Mouse (Mus musculus) ES-E14 (cell line): ENCODE data around the gene Tbc1d22b. TPM values are rescaled to one million over a fixed set of nuclear protein-coding genes. Genes with fewer than 3 reads are reported as not detected.

ENCODE experiments used
- DNase-seq: peaks from one replicate; pipeline ENCODE4 v3.0.0-alpha.2; 2013; ENCODE audit warnings: low read depth, low spot score
- H3K27ac ChIP-seq: 2 replicates; pipeline ENCODE4 v1.5.1; 2012; ENCODE audit warnings: low read depth, mild to moderate bottlenecking, low read length, moderate library complexity, mixed read lengths; ENCODE audit not compliant: poor library complexity, insufficient read depth, severe bottlenecking
- H3K36me3 ChIP-seq: 2 replicates; pipeline ENCODE4 v1.6.1; 2012; ENCODE audit warnings: mild to moderate bottlenecking, low read length, moderate library complexity, mixed read lengths; ENCODE audit not compliant: control insufficient read depth, poor library complexity, insufficient read depth, severe bottlenecking
- H3K4me1 ChIP-seq, 2 experiments: fragments of 150-350 bp in 1 of 2; sonication (generic) in 1 of 2; 2 replicates each; pipeline ENCODE4 v1.6.1; 2012; ENCODE audit warnings: low read length in 2 of 2, mild to moderate bottlenecking in 1 of 2, mixed read lengths in 1 of 2; ENCODE audit not compliant: control insufficient read depth in 2 of 2, insufficient read depth in 2 of 2, poor library complexity in 1 of 2
- H3K4me3 ChIP-seq, 2 experiments: fragments of 150-350 bp in 1 of 2; sonication (generic) in 1 of 2; 2 replicates each; pipeline ENCODE4 v1.5.1; 2012; ENCODE audit warnings: low read length in 2 of 2, low read depth in 1 of 2, mild to moderate bottlenecking in 1 of 2, mixed read lengths in 1 of 2; ENCODE audit not compliant: insufficient read depth in 1 of 2, poor library complexity in 1 of 2, severe bottlenecking in 1 of 2
- H3K9ac ChIP-seq: 2 replicates; pipeline ENCODE4 v1.6.1; 2012; ENCODE audit warnings: low read depth, mild to moderate bottlenecking, low read length, mixed read lengths; ENCODE audit not compliant: poor library complexity, insufficient read depth, severe bottlenecking
- H3K9me3 ChIP-seq: fragments of 150-350 bp; sonication (generic); 2 replicates; pipeline ENCODE4 v1.6.1; 2012; ENCODE audit warnings: low read depth, mild to moderate bottlenecking, low read length; ENCODE audit not compliant: control insufficient read depth, insufficient read depth
- CHD2 ChIP-seq: IDR thresholded peaks from 2 replicates; pipeline ENCODE4 v1.6.1; 2014; ENCODE audit warnings: mild to moderate bottlenecking, low read depth, low read length, inconsistent platforms
- HCFC1 ChIP-seq: IDR thresholded peaks from 2 replicates; pipeline ENCODE4 v1.6.1; 2012; ENCODE audit warnings: low read length, inconsistent platforms, borderline replicate concordance; ENCODE audit not compliant: insufficient read depth
- MAFK ChIP-seq: IDR thresholded peaks from 2 replicates; pipeline ENCODE4 v1.6.1; 2014; ENCODE audit warnings: mild to moderate bottlenecking, low read depth, low read length, inconsistent platforms; ENCODE audit not compliant: insufficient read depth
- ZC3H11A ChIP-seq: IDR thresholded peaks from 2 replicates; pipeline ENCODE4 v1.6.1; 2012; ENCODE audit warnings: low read depth, mild to moderate bottlenecking, inconsistent platforms, low read length, borderline replicate concordance
- ZNF384 ChIP-seq: IDR thresholded peaks from 2 replicates; pipeline ENCODE4 v1.6.1; 2012; ENCODE audit warnings: low read depth, low read length, inconsistent platforms
- in situ Hi-C, 2 experiments: fragments of 600-800 bp; cut with MboI; formaldehyde crosslinking; loops; one replicate each; pipeline ENCODE4 v1.15.1; 2025; ENCODE audit warnings: low sequenced_read_pairs in 2 of 2, inconsistent platforms in 1 of 2; ENCODE audit not compliant: unreplicated experiment in 2 of 2
- total RNA-seq: library from RNA; depleted of rRNA; stranded (reverse); fragments of 300-350 nt; gene quantifications from 2 replicates; pipeline ENCODE4 v1.2.3, GENCODE M21; 2012

Tbc1d22b gene
- total RNA-seq, 1 experiment: 8.3 TPM

DNA sequence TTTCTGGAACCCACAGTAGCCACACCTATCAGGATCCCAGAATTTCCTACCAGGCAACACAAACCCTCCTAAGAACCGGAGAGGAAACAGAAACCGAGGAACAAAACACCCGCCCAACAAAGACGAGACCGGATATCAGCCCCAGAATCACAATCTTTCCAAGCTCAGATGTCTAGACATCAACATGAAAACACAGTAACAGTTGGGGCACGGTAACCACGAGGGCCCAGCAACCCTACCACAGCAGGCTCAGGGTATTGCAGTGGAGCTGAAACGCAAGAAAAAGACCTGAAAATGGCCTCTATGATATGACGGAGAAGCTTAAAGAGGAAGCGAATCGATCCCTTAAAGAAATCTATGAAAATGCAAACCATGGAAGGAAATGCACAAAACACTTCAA is 15.7 kb upstream of the Tbc1d22b start:
- Histone ChIP-seq H3K9ac (no peak overlapping the region), H3K4me1 (peaks cover 2 to 13% of the 10 kb centered on the region in 2 experiments; a peak in 2 of 4 replicates), H3K36me3 (no peaks in the 10 kb centered on the region), H3K4me3 (no peak overlapping the region), H3K9me3 (no peaks in the 10 kb centered on the region), H3K27ac (no peak overlapping the region)
- no peak for TF ChIP-seq MAFK
- TF ChIP-seq CHD2: no peak
- TF ChIP-seq HCFC1: no peak
- TF ChIP-seq ZC3H11A: no peak
- TF ChIP-seq ZNF384: no peak
- in situ Hi-C loops: no loop called here
- DNase-seq: no peak

DNA sequence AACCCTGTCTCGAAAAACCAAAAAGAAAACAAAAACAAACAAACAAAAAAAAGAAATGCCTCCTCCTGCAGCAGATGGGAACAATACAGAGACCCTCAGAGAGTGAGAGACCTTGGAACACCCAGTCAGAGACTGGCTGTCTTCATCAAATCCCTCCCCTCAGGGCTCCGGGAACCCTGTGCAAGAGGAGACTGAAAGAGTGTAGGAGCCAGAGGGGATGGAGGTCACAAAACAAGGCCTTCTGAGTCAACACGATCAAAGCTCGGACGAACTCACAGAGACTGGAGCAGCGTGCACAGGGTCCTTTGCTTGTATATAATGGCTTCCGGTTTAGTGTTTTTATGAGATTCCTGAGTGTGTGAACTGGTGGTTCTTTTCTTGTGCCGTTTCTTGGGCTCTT is 9.2 kb upstream of the Tbc1d22b start:
- in situ Hi-C loops: no loop called here

DNA sequence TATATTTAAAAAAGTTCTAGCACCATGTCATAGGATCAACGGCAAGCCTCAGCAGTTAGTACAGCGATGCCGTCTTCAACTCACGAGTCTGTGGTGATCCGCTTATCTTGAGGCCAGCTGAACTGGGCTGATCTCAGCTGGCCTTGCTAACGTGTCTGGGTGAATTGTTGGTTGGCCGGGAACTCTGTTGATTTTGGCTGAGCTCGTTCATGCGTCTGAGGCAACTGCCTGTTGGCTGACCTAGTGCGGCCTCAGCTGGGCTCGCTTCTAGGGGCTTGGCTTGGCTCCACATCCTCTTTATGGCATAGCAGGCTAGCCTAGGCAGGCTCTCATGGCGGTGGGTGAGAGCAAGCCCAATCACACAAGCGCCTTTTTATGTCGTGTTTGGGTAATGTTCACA is 8.2 kb upstream of the Tbc1d22b start:
- no peak overlapping the region for H3K27ac ChIP-seq
- H3K4me1 ChIP-seq: peaks cover 0 to 4% of the 10 kb centered on the region in 2 experiments; a peak in 1 of 4 replicates
- no peaks in the 10 kb centered on the region for H3K9me3 ChIP-seq
- no peak overlapping the region for H3K9ac ChIP-seq
- H3K36me3 ChIP-seq: no peaks in the 10 kb centered on the region
- in situ Hi-C loops: no loop called here
- no peak for DNase-seq
- no peak overlapping the region for H3K4me3 ChIP-seq
- no peak for TF ChIP-seq MAFK
- TF ChIP-seq ZC3H11A: no peak
- no peak for TF ChIP-seq HCFC1
- TF ChIP-seq CHD2: no peak
- no peak for TF ChIP-seq ZNF384

More for the DNA sequence above, 9.2 kb upstream of the Tbc1d22b start:
- TF ChIP-seq CHD2: no peak
- no peak for TF ChIP-seq MAFK
- no peak for TF ChIP-seq HCFC1
- TF ChIP-seq ZNF384: no peak
- TF ChIP-seq ZC3H11A: no peak
- Histone ChIP-seq H3K9ac (no peak overlapping the region), H3K36me3 (no peaks in the 10 kb centered on the region), H3K4me1 (peaks cover 0 to 4% of the 10 kb centered on the region in 2 experiments; a peak in 1 of 4 replicates), H3K4me3 (no peak overlapping the region), H3K27ac (no peak overlapping the region), H3K9me3 (no peaks in the 10 kb centered on the region)
- DNase-seq: no peak

DNA sequence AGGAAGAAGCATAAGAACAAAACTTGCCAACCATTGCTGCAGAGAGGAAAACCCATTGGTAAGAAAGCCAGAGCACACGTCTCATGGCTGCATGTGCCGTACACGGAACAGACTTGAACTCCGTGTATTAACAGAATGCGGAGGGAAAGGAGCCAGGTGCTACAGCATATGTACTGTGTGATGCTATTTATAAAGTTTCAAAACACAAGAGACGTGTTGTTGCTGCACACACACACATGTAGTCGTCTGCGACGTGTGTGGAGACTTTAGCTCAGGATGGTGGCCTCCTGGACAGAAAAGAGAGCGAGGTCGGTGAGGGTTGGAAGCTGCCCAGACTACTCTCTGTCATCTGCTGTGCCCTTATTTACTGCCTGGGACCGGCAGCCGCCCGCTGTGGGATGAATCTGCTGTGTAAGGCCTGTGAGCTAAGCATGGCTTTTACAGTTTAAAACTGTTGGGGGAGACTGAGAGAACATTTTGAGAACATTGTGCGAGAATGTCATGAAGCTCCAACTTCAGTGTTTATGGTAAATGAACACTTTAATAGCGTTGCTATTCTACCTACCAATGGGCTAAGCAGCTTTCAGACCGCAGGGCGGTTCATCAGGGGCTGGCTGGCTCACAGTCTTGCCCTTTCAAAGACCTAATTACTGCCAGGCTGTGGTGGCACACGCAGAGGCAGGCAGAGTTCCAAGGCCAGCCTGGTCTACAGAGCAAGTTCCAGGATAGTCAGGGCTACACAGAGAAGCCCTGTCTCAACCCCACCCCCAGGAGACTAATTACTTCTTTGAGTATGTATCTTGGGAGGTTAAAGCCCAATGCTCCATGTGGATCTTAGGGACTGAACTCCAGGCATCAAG is 6.5 kb upstream of the Tbc1d22b start:
- H3K4me3 ChIP-seq: no peak overlapping the region
- H3K36me3 ChIP-seq: no peaks in the 10 kb centered on the region
- TF ChIP-seq ZNF384 (no peak), MAFK (no peak), ZC3H11A (no peak), CHD2 (no peak), HCFC1 (no peak)
- H3K9ac ChIP-seq: no peak overlapping the region
- no peak overlapping the region for H3K27ac ChIP-seq
- in situ Hi-C loops: no loop called here
- DNase-seq: no peak
- peaks cover 0 to 4% of the 10 kb centered on the region in 2 experiments; a peak in 1 of 4 replicates for H3K4me1 ChIP-seq
- no peaks in the 10 kb centered on the region for H3K9me3 ChIP-seq
